Mouse (Mus musculus) hindbrain, embryonic 11.5 days (tissue): ENCODE measurements around the gene Rpl9-ps6. TPM values are rescaled to one million over a fixed set of nuclear protein-coding genes. Genes with fewer than 3 reads are reported as not detected.
"Not testable (repeated sequence)": the region's sequence is repeated elsewhere in the genome, so short reads cannot be mapped to it uniquely, and the experiment has no call there.

Experiments
- ATAC-seq: fragments of 200-750 bp; cut with Nextera tagmentation; 2 replicates; pipeline ENCODE4 v1.8.0; 2017; ENCODE audit warnings: mild to moderate bottlenecking, moderate TSS enrichment, moderate library complexity; ENCODE audit not compliant: low FRiP score
- DNase-seq: peaks from one replicate; pipeline ENCODE4 v3.0.0-alpha.2; 2015; ENCODE audit warnings: low spot score
- H3K27ac ChIP-seq: fragments of 300-500 bp; sonication (generic); 2 replicates; pipeline ENCODE4 v1.5.1; 2014; ENCODE audit warnings: mild to moderate bottlenecking, low read depth, low read length
- H3K27me3 ChIP-seq: fragments of 300-500 bp; sonication (generic); 2 replicates; pipeline ENCODE4 v1.6.1; 2014; ENCODE audit warnings: mild to moderate bottlenecking, low read length, moderate library complexity, mixed read lengths; ENCODE audit not compliant: control insufficient read depth, insufficient read depth
- H3K36me3 ChIP-seq: fragments of 300-500 bp; sonication (generic); 2 replicates; pipeline ENCODE4 v1.6.1; 2014; ENCODE audit warnings: mild to moderate bottlenecking, low read length, moderate library complexity, mixed read lengths; ENCODE audit not compliant: control insufficient read depth, insufficient read depth
- H3K4me1 ChIP-seq: fragments of 300-500 bp; sonication (generic); replicated peaks from 2 replicates; pipeline ENCODE4 v1.6.1; 2014; ENCODE audit warnings: low read length, mixed read lengths; ENCODE audit not compliant: control insufficient read depth, insufficient read depth
- H3K4me2 ChIP-seq: fragments of 300-500 bp; sonication (generic); replicated peaks from 2 replicates; pipeline ENCODE4 v1.6.1; 2014; ENCODE audit warnings: mild to moderate bottlenecking, low read depth, low read length
- H3K4me3 ChIP-seq: fragments of 300-500 bp; sonication (generic); 2 replicates; pipeline ENCODE4 v1.5.1; 2014; ENCODE audit warnings: low read depth, low read length
- H3K9ac ChIP-seq: fragments of 300-500 bp; sonication (generic); 2 replicates; pipeline ENCODE4 v1.6.1; 2014; ENCODE audit warnings: low read depth, low read length
- H3K9me3 ChIP-seq: fragments of 300-500 bp; sonication (generic); 2 replicates; pipeline ENCODE4 v1.6.1; 2016; ENCODE audit warnings: low read length; ENCODE audit not compliant: control insufficient read depth
- WGBS: fragments of 180-500 bp; shearing (Covaris S2); extraction: QIAGEN DNeasy Blood & Tissue Kit; methylation state at CpG from one replicate; pipeline ENCODE4 v1.1.7; 2014; 5-methylcytosine and 5-hydroxymethylcytosine counted together
- polyA plus RNA-seq: library from polyadenylated mRNA; unstranded; fragments of >200 nt; fragmentation: Nextera tagmentation; extraction: Ambion mirVana; gene quantifications from 2 replicates; pipeline ENCODE4 v1.2.1, GENCODE M21; 2014

Rpl9-ps6 gene
- polyA plus RNA-seq, 1 experiment from 2014 or later: 85.8 TPM

DNA sequence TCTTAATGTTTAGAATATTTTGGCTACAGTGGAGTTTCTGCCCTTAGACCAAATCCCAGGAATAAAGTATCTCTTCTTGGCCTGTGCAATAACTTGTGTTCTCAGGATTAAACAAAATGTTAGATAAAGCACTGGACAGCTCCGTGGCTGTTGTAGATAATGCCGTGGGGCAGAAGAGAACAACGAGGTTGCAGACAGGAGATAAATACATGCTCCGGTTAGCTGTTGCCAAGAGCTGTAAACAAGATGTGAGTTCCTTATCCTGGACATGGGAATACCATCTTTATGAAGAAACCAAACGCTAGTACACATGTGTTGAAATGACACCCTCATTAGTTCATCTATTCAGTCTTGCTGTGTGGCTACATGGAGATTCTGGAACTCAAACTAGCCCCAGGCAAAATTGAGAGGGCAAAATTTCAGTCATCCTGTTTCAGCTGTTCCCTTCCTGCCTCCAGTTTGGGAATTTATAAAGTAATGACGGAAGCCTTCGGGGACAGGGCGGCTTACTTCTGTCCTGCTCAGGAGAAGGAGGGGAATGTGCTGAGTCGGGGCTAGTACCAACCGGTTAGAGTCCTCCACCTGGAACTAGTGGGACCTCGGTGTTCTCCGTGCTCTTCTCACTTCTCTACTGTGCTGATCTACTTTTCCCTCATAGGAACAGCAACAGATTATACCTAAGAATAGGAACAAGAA lies 9.8 kb upstream of the Rpl9-ps6 start:
- Histone ChIP-seq H3K4me1 (no peaks in the 10 kb centered on the region), H3K27ac (no peak overlapping the region), H3K9ac (no peak overlapping the region), H3K4me3 (no peak overlapping the region), H3K9me3 (no peaks in the 10 kb centered on the region), H3K4me2 (no peak overlapping the region), H3K27me3 (no peaks in the 10 kb centered on the region), H3K36me3 (no peaks in the 10 kb centered on the region)
- DNase-seq: no peak
- ATAC-seq: no peak
- 90% methylated on average over 12 of the region's 12 CpGs for WGBS

DNA sequence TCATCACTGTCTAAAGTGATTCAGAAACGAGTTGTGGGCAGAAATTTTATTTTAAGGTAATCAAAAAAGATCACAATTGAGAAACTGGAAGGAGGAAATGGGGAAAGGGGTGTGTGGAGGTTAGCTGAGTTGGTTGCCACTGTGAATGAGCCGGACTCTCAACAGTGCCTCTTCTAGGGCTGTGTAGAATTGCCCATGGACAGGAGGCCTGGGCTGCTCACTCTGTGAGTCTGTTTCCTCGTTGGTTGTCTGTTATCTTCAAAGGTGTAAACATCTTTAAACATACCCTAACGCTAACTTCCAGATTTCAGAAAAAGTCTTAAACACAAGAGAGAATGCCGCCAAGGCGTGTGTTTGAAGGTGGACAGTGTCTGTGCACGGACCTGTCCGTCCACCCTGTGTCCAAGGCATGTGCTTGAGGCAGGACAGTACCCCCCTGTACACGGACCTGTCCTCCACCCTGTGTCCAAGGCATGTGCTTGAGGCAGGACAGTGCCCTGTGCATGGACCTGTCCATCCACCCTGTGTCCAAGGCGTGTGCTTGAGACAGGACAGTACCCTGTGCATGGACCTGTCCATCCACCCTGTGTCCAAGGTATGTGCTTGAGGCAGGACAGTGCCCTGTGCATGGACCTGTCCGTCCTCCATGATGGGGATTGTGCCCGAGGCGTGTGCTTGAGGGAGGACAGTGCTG lies 4.3 kb upstream of the Rpl9-ps6 start:
- ATAC-seq (no peak), DNase-seq (no peak)
- Histone ChIP-seq H3K27ac (no peak overlapping the region), H3K27me3 (no peaks in the 10 kb centered on the region), H3K4me1 (no peaks in the 10 kb centered on the region), H3K9ac (no peak overlapping the region), H3K4me3 (no peak overlapping the region), H3K4me2 (no peak overlapping the region), H3K36me3 (no peaks in the 10 kb centered on the region), H3K9me3 (no peaks in the 10 kb centered on the region)
- WGBS: 90% methylated on average over 13 of the region's 13 CpGs

DNA sequence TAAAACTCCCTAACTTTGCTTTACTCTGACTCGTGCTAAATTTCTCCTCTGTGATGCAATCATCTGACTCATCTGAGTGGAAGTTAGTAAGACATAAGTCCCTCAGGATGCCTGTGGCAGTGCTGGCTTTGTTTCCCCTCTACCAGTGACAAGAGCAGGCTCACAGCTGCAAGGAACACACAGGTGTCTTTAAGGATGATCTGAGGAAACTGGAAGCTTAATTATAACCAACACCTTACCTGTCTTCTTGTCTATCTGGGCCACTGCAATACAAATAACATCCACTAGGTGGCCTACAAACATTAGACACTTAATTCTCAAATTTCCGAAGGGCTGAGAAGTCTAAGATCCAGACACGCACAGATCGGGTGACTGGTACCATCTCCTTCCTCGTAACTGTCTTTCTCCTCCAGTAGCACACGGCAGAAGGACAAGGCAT lies 3.7 kb upstream of the Rpl9-ps6 start:
- Histone ChIP-seq H3K36me3 (no peaks in the 10 kb centered on the region), H3K4me2 (no peak overlapping the region), H3K9me3 (no peaks in the 10 kb centered on the region), H3K4me3 (no peak overlapping the region), H3K27me3 (no peaks in the 10 kb centered on the region), H3K4me1 (no peaks in the 10 kb centered on the region), H3K9ac (no peak overlapping the region), H3K27ac (no peak overlapping the region)
- ATAC-seq (no peak), DNase-seq (peak; percentile 74)
- 49% methylated on average over 6 of the region's 6 CpGs for WGBS

DNA sequence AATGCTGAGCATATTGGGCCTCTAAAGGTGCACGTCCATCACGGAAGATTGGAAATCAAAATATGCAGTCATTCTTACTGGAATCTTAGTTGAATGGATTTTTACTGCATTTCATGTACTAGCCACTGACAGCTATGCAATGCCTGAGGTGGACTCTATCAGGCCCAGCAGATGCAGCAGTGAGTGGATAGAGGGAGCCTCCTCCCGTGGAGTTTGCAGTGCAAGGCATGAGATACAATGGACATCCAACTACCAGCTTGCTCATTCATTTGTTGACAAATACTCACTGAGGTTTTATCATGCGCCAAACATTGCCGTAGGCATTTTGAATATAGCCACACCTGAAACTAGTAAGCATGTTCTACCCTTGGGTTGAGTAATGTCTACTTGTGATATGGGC lies 947 bp upstream of the Rpl9-ps6 start:
- Histone ChIP-seq H3K4me2 (no peak overlapping the region), H3K4me3 (no peak overlapping the region), H3K27me3 (no peaks in the 10 kb centered on the region), H3K9ac (no peak overlapping the region), H3K9me3 (no peaks in the 10 kb centered on the region), H3K27ac (no peak overlapping the region), H3K4me1 (no peaks in the 10 kb centered on the region), H3K36me3 (no peaks in the 10 kb centered on the region)
- DNase-seq: no peak
- WGBS: 90% methylated on average over 5 of the region's 5 CpGs
- no peak for ATAC-seq

DNA sequence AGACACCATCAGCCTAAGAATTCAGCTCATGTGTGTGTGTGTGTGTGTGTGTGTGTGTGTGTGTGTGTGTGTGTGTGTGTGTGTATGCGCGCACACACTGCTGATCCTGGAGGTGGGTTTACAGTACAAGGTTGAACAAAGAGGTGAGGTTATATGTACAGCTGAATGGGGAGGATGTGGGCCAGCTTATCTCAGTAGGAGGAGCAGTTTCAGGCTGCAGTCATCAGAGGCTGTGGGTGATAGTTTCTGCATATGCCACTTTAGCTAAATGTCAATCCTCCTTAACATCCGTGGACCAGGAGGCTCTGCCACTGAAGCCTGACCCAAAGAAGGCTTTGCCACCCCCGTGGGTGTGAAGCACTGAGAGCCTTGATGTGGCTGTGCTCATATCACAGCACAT lies 1.1 kb downstream of the Rpl9-ps6 start:
- H3K9ac ChIP-seq: no peak overlapping the region
- no peak overlapping the region for H3K4me2 ChIP-seq
- H3K9me3 ChIP-seq: no peaks in the 10 kb centered on the region
- ATAC-seq (no peak), DNase-seq (no peak)
- H3K4me3 ChIP-seq: no peak overlapping the region
- no peaks in the 10 kb centered on the region for H3K27me3 ChIP-seq
- H3K27ac ChIP-seq: no peak overlapping the region
- 91% methylated on average over 4 of the region's 4 CpGs for WGBS
- no peaks in the 10 kb centered on the region for H3K4me1 ChIP-seq
- no peaks in the 10 kb centered on the region for H3K36me3 ChIP-seq

DNA sequence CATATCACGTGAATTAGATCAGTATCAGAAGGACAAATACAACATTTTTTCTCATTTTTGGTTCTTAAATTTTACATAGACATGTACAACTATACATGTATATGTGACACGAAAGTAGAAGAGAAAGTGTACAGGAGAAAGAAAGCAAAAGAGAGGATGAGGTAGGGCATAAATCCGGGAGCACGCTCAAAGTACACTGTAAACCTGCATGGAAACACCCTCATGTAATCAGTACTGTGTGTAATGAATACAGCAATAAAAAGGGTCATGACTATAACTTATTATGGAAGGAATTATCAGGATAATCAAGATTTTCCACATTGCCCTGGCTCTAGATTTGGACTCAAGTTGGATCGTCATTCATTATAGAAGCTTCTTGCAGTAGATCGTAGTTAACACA lies 3.3 kb downstream of the Rpl9-ps6 start:
- Histone ChIP-seq H3K4me1 (no peaks in the 10 kb centered on the region), H3K36me3 (no peaks in the 10 kb centered on the region), H3K9me3 (no peaks in the 10 kb centered on the region), H3K9ac (no peak overlapping the region), H3K4me2 (no peak overlapping the region), H3K4me3 (no peak overlapping the region), H3K27me3 (no peaks in the 10 kb centered on the region), H3K27ac (no peak overlapping the region)
- ATAC-seq (no peak), DNase-seq (no peak)
- WGBS: 88% methylated on average over 6 of the region's 6 CpGs

DNA sequence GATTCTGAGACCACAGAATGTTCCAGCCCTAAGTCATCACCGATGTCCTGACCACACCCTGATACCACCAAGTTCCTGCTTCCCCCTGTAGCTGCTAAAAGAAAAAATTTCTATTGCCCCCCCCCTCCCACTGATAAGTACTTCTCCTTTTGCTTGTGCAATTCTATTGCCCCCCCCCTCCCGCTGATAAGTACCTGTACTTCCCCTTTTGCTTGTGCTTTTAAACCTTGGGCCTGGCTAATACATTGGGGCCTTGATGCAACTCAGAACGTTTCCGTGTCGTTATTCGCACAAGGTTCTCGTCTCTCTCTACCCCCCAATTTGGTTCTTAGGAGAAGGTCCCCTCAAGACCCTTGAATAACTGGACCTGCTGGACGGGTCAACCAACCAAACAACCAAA lies 8.7 kb downstream of the Rpl9-ps6 start:
- H3K27me3 ChIP-seq, ATAC-seq, H3K36me3 ChIP-seq, H3K4me1 ChIP-seq, H3K9me3 ChIP-seq, H3K9ac ChIP-seq, H3K27ac ChIP-seq, H3K4me2 ChIP-seq, DNase-seq, H3K4me3 ChIP-seq: not testable (repeated sequence)
- 83% methylated on average over 8 of the region's 8 CpGs for WGBS

DNA sequence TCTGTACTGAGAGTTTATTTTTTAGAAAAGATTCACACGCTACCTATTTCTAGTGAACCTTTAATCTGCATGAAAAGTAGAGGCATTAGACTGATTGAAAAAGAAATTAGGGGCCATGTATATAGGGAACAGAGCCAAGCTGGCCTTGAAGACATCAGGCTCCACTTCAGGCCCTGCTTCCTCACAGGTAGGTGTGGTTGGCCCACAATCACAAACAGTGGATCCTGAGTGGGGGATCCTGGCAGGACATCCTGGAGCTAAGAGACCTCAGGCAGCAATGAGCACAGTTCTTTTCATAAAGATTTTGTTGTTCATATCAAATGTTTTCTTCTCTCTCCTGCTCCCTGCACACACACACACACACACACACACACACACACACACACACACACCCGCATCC lies 9.6 kb downstream of the Rpl9-ps6 start:
- no peak overlapping the region for H3K27ac ChIP-seq
- no peak for ATAC-seq
- no peak overlapping the region for H3K9ac ChIP-seq

DNA sequence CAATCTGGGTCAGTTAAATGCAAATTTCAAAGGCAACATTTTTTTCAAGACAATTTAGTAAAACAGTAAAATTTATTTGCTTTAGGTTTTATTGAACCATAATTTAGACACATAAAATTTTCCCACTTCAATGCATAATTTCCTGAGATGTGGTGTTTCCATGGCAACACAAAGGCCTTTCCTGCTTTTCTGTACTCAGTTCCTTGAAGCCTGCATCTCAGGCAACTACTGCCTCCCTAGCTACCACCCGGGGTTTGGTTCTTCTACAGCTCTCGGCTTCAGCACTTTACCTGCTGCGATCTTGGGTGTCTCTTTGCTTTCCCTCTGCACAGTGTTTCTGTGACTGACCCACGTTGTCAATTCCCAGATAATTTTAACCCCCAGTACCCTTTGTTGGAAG lies 14.1 kb downstream of the Rpl9-ps6 start:
- no peak overlapping the region for H3K27ac ChIP-seq
- no peaks in the 10 kb centered on the region for H3K27me3 ChIP-seq
- no peaks in the 10 kb centered on the region for H3K9me3 ChIP-seq
- H3K4me2 ChIP-seq: no peak overlapping the region
- DNase-seq: no peak
- H3K4me3 ChIP-seq: no peak overlapping the region
- no peak for ATAC-seq
- H3K4me1 ChIP-seq: no peaks in the 10 kb centered on the region
- no peaks in the 10 kb centered on the region for H3K36me3 ChIP-seq
- H3K9ac ChIP-seq: no peak overlapping the region
- WGBS: 82% methylated on average over 4 of the region's 4 CpGs

More for the DNA sequence above, 9.6 kb downstream of the Rpl9-ps6 start:
- Histone ChIP-seq H3K4me1 (no peaks in the 10 kb centered on the region), H3K4me2 (no peak overlapping the region), H3K9me3 (no peaks in the 10 kb centered on the region), H3K27me3 (no peaks in the 10 kb centered on the region), H3K36me3 (no peaks in the 10 kb centered on the region), H3K4me3 (no peak overlapping the region)
- WGBS: 92% methylated on average over 2 of the region's 2 CpGs
- DNase-seq: no peak
